Mouse (Mus musculus) thymus, postnatal 4 days (tissue): ENCODE results near the gene Prss30.

ENCODE experiments used
- DNase-seq: peaks from one replicate; pipeline ENCODE4 v3.0.0; 2021

Gene Prss30

GRCm38 (mm10) chr17:23980297-23980909 is at the start of gene Prss30:
Prss30 (minus strand) TSS chr17:23980566.
- no peak for DNase-seq

- no peak for DNase-seq
These were observed 49.1 kb upstream of the Prss30 start for GRCm38 (mm10) chr17:24029477-24029876.

- no peak for DNase-seq
These were observed 41.2 kb upstream of the Prss30 start for GRCm38 (mm10) chr17:24021375-24022199.

GRCm38 (mm10) chr17:24020696-24021095 is 40.3 kb upstream of the Prss30 start:
- DNase-seq = no peak

GRCm38 (mm10) chr17:24015727-24016126 is 35.4 kb upstream of the Prss30 start:
- peak; percentile 67 for DNase-seq

GRCm38 (mm10) chr17:24014433-24014965 is 34.1 kb upstream of the Prss30 start:
- DNase-seq = no peak

GRCm38 (mm10) chr17:24012921-24013320 is 32.6 kb upstream of the Prss30 start:
- no peak for DNase-seq

- peak; percentile 44 for DNase-seq
These were observed 29.3 kb upstream of the Prss30 start for GRCm38 (mm10) chr17:24009617-24010016.

- no peak for DNase-seq
These were observed 27.7 kb upstream of the Prss30 start for GRCm38 (mm10) chr17:24008105-24008504.

GRCm38 (mm10) chr17:24007391-24007790 is 27.0 kb upstream of the Prss30 start:
- no peak for DNase-seq

GRCm38 (mm10) chr17:24006930-24007329 is 26.6 kb upstream of the Prss30 start:
- no peak for DNase-seq

GRCm38 (mm10) chr17:24005049-24005448 is 24.7 kb upstream of the Prss30 start:
- DNase-seq = no peak

GRCm38 (mm10) chr17:24004071-24004665 is 23.8 kb upstream of the Prss30 start:
- no peak for DNase-seq

GRCm38 (mm10) chr17:24000404-24000803 is 20.0 kb upstream of the Prss30 start:
- DNase-seq = no peak

GRCm38 (mm10) chr17:23998383-23998782 is 18.0 kb upstream of the Prss30 start:
- DNase-seq = no peak

GRCm38 (mm10) chr17:23997901-23998300 is 17.5 kb upstream of the Prss30 start, which contains the start of gene Prss22:
Prss22 (minus strand) TSS chr17:23998100.
- DNase-seq = no peak

GRCm38 (mm10) chr17:23995421-23995820 is 15.1 kb upstream of the Prss30 start:
- no peak for DNase-seq

- DNase-seq = no peak
These were observed 14.3 kb upstream of the Prss30 start for GRCm38 (mm10) chr17:23994667-23995066.

- DNase-seq = peak; percentile 97
These were observed 13.4 kb upstream of the Prss30 start for GRCm38 (mm10) chr17:23993559-23994428.

GRCm38 (mm10) chr17:23992789-23993553 is 12.6 kb upstream of the Prss30 start:
- DNase-seq = no peak

GRCm38 (mm10) chr17:23989802-23990201 is 9.4 kb upstream of the Prss30 start:
- no peak for DNase-seq

- no peak for DNase-seq
These were observed 4.6 kb upstream of the Prss30 start for GRCm38 (mm10) chr17:23984989-23985388.
